Mouse (Mus musculus) layer of hippocampus, adult 2 months (tissue): ENCODE results near the gene Nat8f4. TPM values are rescaled to one million over a fixed set of nuclear protein-coding genes. Genes with fewer than 3 reads are reported as not detected.
"Not testable (repeated sequence)": the region's sequence is repeated elsewhere in the genome, so short reads cannot be mapped to it uniquely, and the experiment has no call there.

Experiments
- DNase-seq, 2 experiments: peaks; one replicate each; pipeline ENCODE4 v3.0.0; 2022; ENCODE audit warnings: low spot score in 2 of 2
- H3K27ac ChIP-seq: fragments of 200-600 bp; 2 replicates; pipeline ENCODE4 v1.8.1; 2022
- H3K4me3 ChIP-seq: fragments of 200-600 bp; 2 replicates; pipeline ENCODE4 v1.8.1; 2022; ENCODE audit warnings: mild to moderate bottlenecking
- CTCF ChIP-seq: fragments of 200-600 bp; conservative IDR thresholded peaks from 2 replicates; pipeline ENCODE4 v1.8.1; 2022; ENCODE audit warnings: antibody characterized with exemption, mild to moderate bottlenecking, moderate library complexity
- long read RNA-seq, 2 experiments: library from polyadenylated mRNA; stranded (forward); transcript quantifications; one replicate each; pipeline ENCODE4 v2.0.0; 2021; ENCODE audit warnings: borderline mapping rate in 2 of 2
- total RNA-seq, 2 experiments: library from RNA; stranded (reverse); gene quantifications; 2 replicates each; pipeline ENCODE4 v1.2.3; 2021

Nat8f4 gene
- 1 to 10 TPM; 7.7 to 7.9 TPM for total RNA-seq
- long read RNA-seq, experiment 1, transcript Nat8f4-201 (4 exons, 3,019 nt), result major isoform, 8 of 13 reads
- long read RNA-seq, experiment 1, partial matches to known transcripts, result 1 of 13 reads
- long read RNA-seq, experiment 1, other reads (novel, unspliced or antisense), result 4 of 13 reads
- long read RNA-seq, experiment 2, partial matches to known transcripts, result 1 of 11 reads
- long read RNA-seq, experiment 2, other reads (novel, unspliced or antisense), result 6 of 11 reads

DNA sequence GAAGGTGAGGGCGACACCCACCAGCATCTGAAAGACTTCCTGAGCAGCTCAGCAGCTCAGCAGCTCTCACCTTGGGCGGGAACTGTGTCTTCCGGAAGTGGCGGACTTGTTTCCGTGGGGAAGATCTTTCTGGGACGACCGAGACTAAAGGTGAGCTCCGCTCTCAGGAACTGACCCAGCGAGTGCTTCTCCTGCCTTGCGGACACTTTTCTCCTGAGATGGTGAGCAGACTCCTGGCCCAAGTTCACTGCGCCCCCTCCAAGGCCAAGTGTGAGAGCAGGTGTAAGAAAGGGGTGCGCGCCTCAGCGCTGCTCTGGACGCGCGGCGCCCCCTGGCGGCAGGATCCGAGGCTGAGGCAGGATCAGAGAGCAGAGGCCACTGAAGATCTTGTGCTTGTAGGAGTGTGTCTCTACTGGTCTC, at the start of gene Nat8f4:
TSS of gene Nat8f4 (minus strand) at position 243 of the 420 bp plus-strand sequence.
- peak; percentile 88 for TF ChIP-seq CTCF
- Histone ChIP-seq H3K4me3 (peak within 1 kb of the TSS; percentile 54), H3K27ac (peak within 1 kb of the TSS; percentile 94)
- DNase-seq, result peak; percentile 78 to 83

DNA sequence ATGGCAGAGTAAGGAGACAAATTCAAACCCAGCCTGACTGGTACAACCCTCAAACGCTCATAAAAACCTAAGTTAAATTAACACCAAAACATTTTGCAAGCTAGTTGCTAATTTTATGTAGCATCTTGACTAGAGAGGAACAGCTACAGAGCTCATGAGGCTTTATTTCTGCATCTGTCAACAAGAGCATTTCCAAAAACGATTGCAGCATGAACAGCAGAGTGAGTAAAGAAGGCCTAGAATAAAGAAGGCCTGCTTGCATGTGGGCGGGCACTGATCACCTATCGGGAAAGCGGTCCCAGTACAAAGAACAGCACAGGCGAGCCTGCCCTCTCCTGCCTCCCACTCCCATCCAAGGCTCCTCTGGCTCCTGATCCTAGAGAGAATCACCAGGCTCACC, 43.9 kb upstream of the Nat8f4 start:
- no peak for TF ChIP-seq CTCF
- DNase-seq, result peak; percentile 25 to 42
- peak overlapping the region; percentile 66 for H3K27ac ChIP-seq
- H3K4me3 ChIP-seq, result no peak overlapping the region

DNA sequence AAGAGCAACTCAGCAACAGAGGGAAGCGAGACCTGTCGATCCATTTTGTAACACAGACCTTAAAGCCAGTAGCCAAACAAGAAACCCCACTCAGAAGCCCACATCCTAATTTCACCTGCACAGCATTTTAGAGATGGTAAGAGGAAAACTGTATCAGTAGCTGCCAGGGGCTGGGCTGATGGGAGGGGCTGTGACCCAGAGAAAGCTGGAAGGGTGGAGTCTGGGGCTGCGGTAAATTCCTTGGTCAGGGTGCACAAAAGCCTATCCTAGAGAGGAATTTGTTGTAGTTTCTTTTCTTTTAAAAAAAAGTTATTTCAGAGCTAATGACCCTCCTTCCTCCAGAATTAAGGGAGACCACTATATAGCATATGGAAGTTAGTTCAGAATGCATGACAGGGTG, 37.8 kb upstream of the Nat8f4 start:
- TF ChIP-seq CTCF, result no peak
- no peak overlapping the region for H3K27ac ChIP-seq
- no peak for DNase-seq
- no peak overlapping the region for H3K4me3 ChIP-seq

DNA sequence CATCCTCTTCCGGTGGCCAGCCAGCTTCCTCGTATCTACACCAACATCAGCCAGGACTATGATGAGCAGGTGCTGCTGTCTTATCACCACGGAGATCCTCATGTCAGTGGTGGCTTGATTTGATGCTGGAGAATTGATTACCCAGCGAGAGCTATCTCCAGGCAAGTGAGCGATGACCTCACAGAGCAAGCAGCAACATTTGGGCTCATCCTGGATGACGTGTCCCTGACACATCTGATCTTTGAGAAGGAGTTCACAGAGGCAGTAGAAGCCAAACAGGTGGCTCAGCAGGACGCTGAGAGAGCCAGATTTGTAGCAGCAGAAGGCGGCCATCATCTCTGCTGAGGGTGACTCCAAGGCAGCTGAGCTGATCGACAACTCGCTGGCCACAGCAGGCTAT, 34.0 kb upstream of the Nat8f4 start:
- Histone ChIP-seq H3K27ac (no peak overlapping the region), H3K4me3 (no peak overlapping the region)
- TF ChIP-seq CTCF, result no peak
- DNase-seq, result no peak

DNA sequence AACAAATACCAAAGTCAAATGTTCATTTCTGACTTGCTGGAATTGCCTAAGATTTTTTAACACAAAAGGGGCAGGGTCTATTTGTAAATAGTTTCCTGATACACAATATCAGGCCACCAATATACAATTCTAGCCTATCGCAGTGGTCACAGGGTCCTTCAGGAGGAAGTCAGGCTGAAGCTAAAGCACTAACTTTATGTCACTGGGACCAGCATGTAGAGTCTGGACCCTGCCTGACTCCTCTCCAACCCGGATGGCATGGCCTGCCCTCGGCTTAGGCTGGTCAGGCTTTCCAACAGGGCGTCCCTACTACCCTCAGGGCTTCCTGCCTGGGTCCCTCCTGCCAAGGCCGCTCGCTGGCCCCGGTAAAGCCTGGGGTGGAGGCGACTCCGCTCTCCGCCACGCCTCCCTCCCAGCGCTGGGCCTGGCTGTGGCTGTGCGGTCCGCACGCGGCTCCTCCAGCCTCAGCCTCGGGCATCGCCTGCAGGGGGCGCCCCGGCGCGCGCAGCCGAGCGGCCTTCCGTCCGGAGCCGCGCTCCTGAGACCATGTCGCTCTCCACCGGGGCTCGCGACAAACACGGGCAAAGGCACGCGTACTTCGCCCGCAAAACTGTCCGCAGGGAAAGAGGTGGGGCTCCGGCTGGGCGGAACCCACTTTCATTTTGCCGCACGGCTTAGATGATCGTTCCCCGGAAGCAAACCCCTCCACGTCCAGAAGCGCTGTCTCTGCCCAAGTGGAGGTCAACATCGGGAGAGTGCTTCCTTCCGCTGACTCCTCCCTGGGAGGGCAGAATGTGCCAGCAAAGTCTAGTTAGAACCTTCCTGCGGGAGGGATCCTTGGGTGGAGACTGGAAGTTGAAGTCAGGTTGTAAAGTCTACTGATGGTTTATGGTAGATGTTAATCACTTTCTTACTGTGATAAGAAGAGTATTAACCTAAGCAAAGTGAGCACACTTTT, 32.1 kb upstream of the Nat8f4 start:
- peak; percentile 81 for TF ChIP-seq CTCF

DNA sequence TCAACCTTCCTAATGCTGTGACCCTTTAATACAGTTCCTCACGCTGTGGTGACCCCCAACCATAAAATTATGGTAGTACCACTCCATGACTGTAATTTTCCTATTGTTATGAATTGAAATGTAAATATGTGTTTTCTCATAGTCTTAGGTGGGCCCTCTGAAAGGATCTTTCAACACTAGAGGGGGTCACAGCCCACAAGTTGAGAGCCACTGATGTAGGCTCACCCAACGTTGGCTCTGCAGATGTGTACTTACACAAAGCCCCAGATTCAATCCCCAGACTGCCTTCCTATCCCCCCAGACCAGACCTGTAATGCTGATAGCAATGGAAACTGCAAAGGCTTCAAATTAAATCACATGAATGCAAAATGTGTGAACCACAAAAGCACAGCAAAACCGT, 31.0 kb upstream of the Nat8f4 start:
- no peak for DNase-seq
- TF ChIP-seq CTCF, result peak; percentile 24
- Histone ChIP-seq H3K27ac (no peak overlapping the region), H3K4me3 (no peak overlapping the region)

More for the DNA sequence above, 32.1 kb upstream of the Nat8f4 start:
- Histone ChIP-seq H3K4me3 (peak overlapping the region; percentile 71), H3K27ac (peak overlapping the region; percentile 85)
- peak; percentile 75 to 78 for DNase-seq

DNA sequence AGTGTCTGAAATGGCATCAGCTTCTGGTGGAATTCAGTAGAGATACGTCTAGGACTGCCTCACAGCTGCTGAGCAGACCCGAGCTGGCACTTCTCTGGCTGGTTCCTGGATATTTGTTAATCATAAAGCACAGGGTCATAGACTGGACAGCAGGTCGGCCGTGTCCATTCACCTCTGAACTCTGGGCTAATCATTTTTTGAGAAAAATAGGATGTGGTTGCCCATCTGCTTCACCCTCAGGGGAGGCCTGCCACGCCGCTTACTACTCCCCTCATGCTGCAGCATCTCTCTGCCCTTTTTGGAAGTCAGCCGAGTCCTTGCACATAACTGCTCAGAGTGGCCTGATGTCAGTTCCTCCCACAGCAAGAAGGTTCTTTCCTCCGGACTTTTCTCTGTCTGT, 29.4 kb upstream of the Nat8f4 start:
- DNase-seq, result no peak
- Histone ChIP-seq H3K4me3 (no peak overlapping the region), H3K27ac (no peak overlapping the region)
- no peak for TF ChIP-seq CTCF

DNA sequence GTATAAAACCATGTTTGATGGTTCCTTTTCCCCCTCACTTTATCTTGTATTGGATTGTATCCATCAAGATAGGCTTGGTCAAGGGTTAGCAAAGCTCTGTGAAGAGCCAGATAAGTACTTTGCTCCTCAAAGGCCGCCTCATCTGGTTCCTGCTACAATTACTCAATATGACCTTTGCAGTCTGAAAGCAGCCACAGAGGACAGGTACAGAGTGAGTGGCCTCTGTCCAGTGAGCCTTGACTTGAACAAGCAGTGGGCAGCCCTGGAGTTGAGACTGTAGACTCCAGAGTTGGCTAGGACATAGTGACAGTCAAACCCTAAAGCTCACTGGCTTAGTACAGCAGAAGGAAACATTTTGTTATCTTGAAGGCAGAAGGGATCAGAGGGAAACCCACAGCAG, 24.6 kb upstream of the Nat8f4 start:
- no peak overlapping the region for H3K27ac ChIP-seq
- no peak for TF ChIP-seq CTCF
- H3K4me3 ChIP-seq, result no peak overlapping the region
- no peak for DNase-seq

DNA sequence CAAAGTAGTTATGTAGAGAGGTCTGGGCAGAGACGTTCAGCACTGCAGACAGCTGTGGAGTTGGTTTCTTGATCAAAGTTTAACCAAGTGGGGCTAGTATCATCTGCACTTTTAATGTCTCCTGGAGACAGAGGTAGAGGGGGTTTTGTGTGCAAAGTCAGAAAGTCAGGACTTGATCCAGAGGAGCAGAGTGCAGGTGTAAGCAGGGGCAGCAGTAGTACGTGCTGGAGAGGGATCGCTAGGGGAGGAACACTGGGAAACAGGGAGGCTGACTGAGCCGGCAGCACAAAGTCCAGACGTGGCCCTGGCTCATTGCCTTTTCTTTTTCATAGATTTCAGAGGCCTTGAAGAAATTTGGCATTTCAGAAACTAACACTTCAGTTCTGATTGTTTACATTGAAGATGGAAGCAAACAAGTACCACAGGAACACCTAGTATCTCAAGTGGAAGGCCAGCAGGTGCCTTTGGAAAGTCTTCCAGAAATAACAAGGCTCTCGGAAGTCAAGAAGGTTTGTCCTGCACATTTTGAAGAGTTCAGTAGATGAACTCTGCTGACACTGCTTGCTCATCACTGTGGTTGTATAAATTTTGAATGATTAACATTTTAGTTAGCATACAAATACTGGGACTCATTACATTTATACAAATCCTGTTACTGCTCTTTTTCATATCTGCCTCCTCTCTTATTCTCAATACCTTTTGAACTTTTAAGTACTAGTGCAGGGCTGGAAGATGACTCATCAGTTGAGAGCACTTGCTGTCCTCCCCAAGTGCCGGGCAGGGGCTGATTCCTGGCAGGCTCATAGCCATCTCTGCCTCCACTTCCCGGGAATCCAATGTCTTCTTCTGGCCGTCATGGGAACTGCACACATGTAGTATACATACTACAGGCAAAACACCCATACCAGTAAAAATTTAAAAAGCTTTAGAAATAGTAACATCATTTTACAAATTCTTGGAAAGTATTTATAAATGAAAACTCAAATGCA, 23.1 kb upstream of the Nat8f4 start:
- no peak overlapping the region for H3K4me3 ChIP-seq
- no peak for TF ChIP-seq CTCF
- DNase-seq, result no peak
- H3K27ac ChIP-seq, result no peak overlapping the region

DNA sequence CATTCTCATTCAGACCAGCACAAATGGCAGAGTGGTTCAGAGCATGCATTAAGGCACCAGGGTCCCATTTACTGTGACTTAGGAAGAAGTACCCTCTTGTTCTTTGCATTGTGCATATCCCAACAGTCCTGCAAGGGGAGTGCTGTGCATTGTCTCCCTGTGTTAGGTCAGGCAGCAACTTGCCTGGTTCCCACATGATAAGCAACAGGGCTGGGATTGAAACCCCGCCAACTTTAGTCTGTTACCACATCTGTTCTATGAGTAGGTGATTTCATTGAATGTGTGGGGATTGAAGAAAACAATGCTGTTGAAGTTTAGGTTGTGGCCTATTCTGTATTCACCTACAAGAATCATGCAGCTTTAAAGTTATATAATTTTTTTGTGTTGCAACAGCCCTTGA, 22.0 kb upstream of the Nat8f4 start:
- DNase-seq, result no peak
- Histone ChIP-seq H3K4me3 (no peak overlapping the region), H3K27ac (no peak overlapping the region)
- TF ChIP-seq CTCF, result no peak

DNA sequence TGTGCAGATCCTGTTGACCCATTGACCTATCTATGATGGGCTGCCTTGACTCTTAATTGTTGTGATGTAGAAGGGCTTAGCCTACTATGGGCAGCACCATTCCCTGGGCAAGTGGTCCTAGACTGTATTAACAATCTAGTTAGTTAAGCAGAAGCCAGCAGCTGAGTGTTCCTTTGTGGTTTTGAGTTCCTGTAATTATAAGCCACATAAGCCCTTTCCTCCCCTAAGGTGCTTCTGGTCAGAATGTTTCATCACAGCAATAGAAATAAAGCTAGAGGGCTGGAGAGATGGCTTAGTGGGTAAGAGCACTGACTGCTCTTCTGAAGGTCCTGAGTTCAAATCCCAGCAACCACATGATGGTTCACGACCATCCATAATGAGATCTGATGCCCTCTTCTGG, 19.0 kb upstream of the Nat8f4 start:
- H3K27ac ChIP-seq, result no peak overlapping the region
- no peak for TF ChIP-seq CTCF

DNA sequence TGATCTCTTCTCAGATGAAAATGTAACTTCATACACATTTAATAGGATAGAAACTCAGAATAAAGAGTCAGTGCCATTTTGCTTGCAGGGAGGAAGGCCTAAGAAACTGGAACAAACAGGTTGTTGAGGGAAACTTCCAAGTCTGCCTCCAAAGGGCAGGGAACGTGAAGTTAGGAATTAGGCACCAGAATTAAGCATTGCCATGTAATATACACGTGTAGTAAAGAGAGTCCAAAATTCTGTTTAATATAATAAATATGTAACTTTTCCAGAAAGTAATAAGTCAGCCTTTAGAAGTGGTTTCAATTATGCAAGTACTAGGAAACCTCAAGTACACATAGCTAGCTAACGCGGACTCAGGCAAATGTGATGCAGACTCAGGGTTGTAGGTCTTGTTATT, 14.7 kb upstream of the Nat8f4 start:
- TF ChIP-seq CTCF, result no peak
- DNase-seq, result no peak
- Histone ChIP-seq H3K4me3 (no peak overlapping the region), H3K27ac (no peak overlapping the region)

More for the DNA sequence above, 19.0 kb upstream of the Nat8f4 start:
- H3K4me3 ChIP-seq, result no peak overlapping the region
- no peak for DNase-seq

DNA sequence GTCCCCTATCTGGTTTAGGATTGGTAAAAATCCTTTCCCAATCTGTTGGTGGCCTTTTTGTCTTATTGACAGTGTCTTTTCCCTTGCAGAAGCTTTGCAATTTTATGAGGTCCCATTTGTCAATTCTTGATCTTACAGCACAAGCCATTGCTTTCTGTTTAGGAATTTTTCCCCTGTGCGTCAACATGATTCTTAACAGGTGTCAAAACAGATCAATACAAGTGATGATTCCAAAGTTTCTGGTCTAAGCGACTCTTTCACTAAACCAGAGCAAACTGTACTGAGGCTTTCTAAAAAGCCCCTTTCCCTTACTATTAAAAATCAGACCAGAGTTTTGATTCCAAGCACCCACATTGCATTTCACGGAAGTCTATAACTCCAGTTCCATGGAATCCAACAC, 13.7 kb upstream of the Nat8f4 start:
- H3K27ac ChIP-seq, DNase-seq: not testable (repeated sequence)

More for the DNA sequence above, 13.7 kb upstream of the Nat8f4 start:
- H3K4me3 ChIP-seq, result not testable (repeated sequence)
